Mouse (Mus musculus) embryo, embryonic 10.5 days (tissue): ENCODE measurements at regions not wholly inside any gene's neighbourhood (a gene's known extent, or its start where the extent isn't known, plus 50 kb on each side); places are given as distances from the start of the nearest gene placed in this dataset.
"Not testable (repeated sequence)": the region's sequence is repeated elsewhere in the genome, so short reads cannot be mapped to it uniquely, and the experiment has no call there.

Source experiments
- DNase-seq: peaks from one replicate; pipeline ENCODE4 v3.0.0-alpha.2; 2015; ENCODE audit warnings: low spot score

- DNase-seq, result no peak
These were observed 562.3 kb downstream of the Cdh11 start for GRCm38 (mm10) chr8:102223097-102223496.

GRCm38 (mm10) chr8:102205633-102206032 is 579.8 kb downstream of the Cdh11 start:
- no peak for DNase-seq

GRCm38 (mm10) chr8:102159541-102160197 is 625.8 kb downstream of the Cdh11 start:
- DNase-seq, result no peak

GRCm38 (mm10) chr8:102118657-102119056 is 666.8 kb downstream of the Cdh11 start:
- DNase-seq, result no peak

GRCm38 (mm10) chr8:102116846-102117403 is 668.5 kb downstream of the Cdh11 start:
- DNase-seq, result no peak

- peak; percentile 72 for DNase-seq
These were observed 681.7 kb downstream of the Cdh11 start for GRCm38 (mm10) chr8:102103773-102104172.

GRCm38 (mm10) chr8:102096726-102097125 is 688.7 kb downstream of the Cdh11 start:
- no peak for DNase-seq

- no peak for DNase-seq
These were observed 699.5 kb downstream of the Cdh11 start for GRCm38 (mm10) chr8:102085927-102086326.

GRCm38 (mm10) chr8:102075611-102076010 is 709.8 kb downstream of the Cdh11 start:
- no peak for DNase-seq

GRCm38 (mm10) chr8:102064137-102064536 is 721.3 kb downstream of the Cdh11 start:
- DNase-seq, result no peak

GRCm38 (mm10) chr8:102053429-102053828 is 732.0 kb downstream of the Cdh11 start:
- DNase-seq, result peak; percentile 6

- DNase-seq, result peak; percentile 12
These were observed 758.2 kb downstream of the Cdh11 start for GRCm38 (mm10) chr8:102026956-102027927.

GRCm38 (mm10) chr8:102024472-102024871 is 761.0 kb downstream of the Cdh11 start:
- DNase-seq, result no peak

- DNase-seq, result no peak
These were observed 767.7 kb downstream of the Cdh11 start for GRCm38 (mm10) chr8:102017776-102018175.

- no peak for DNase-seq
These were observed 785.0 kb downstream of the Cdh11 start for GRCm38 (mm10) chr8:102000326-102001016.

- not testable (repeated sequence) for DNase-seq
These were observed 788.7 kb downstream of the Cdh11 start for GRCm38 (mm10) chr8:101996761-101997160.

GRCm38 (mm10) chr8:101956832-101957231 is 828.6 kb downstream of the Cdh11 start:
- no peak for DNase-seq

GRCm38 (mm10) chr8:101950599-101950998 is 834.8 kb downstream of the Cdh11 start:
- no peak for DNase-seq

- DNase-seq, result no peak
These were observed 847.6 kb downstream of the Cdh11 start for GRCm38 (mm10) chr8:101937859-101938258.

GRCm38 (mm10) chr8:101913665-101914064 is 871.8 kb downstream of the Cdh11 start:
- no peak for DNase-seq
